Mouse (Mus musculus) kidney, postnatal 14 days (tissue): ENCODE measurements around the gene Abca15.
A peak's percentile ranks its signal among the peaks of the same experiment; 100 is the strongest.
"Not testable (repeated sequence)": the region's sequence is repeated elsewhere in the genome, so short reads cannot be mapped to it uniquely, and the experiment has no call there.

Experiments
- DNase-seq: peaks from one replicate; pipeline ENCODE4 v3.0.0; 2022; ENCODE audit warnings: mixed read lengths

Gene Abca15

GRCm38 (mm10) chr7:120328087-120328793 is at the start of gene Abca15:
Gene Abca15, plus strand, starts transcription at chr7:120328670.
- DNase-seq = peak; percentile 68

GRCm38 (mm10) chr7:120285286-120285685 is 43.2 kb upstream of the Abca15 start:
- peak; percentile 14 for DNase-seq

GRCm38 (mm10) chr7:120316086-120316485 is 12.4 kb upstream of the Abca15 start:
- DNase-seq = no peak

GRCm38 (mm10) chr7:120322963-120323362 is 5.5 kb upstream of the Abca15 start:
- no peak for DNase-seq

- DNase-seq = not testable (repeated sequence)
Observed at GRCm38 (mm10) chr7:120325911-120326310, 2.6 kb upstream of the Abca15 start.

- DNase-seq = peak; percentile 31
Observed at GRCm38 (mm10) chr7:120327220-120328073, 1.0 kb upstream of the Abca15 start.

GRCm38 (mm10) chr7:120361159-120361558 is 32.7 kb downstream of the Abca15 start:
- DNase-seq = no peak

GRCm38 (mm10) chr7:120409447-120409846 is 81.0 kb downstream of the Abca15 start, which contains the start of gene Abca16:
Gene Abca16, plus strand, starts transcription at chr7:120409647.
- DNase-seq = no peak

GRCm38 (mm10) chr7:120412391-120412790 is 83.9 kb downstream of the Abca15 start:
- DNase-seq = no peak

GRCm38 (mm10) chr7:120426625-120427024 is 98.2 kb downstream of the Abca15 start:
- peak; percentile 5 for DNase-seq

GRCm38 (mm10) chr7:120431464-120431863 is 103.0 kb downstream of the Abca15 start:
- DNase-seq = no peak
